Mouse (Mus musculus) embryonic facial prominence, embryonic 11.5 days (tissue): ENCODE measurements around the gene Creld2. TPM values are rescaled to one million over a fixed set of nuclear protein-coding genes. Genes with fewer than 3 reads are reported as not detected.
"Not testable (repeated sequence)": the region's sequence is repeated elsewhere in the genome, so short reads cannot be mapped to it uniquely, and the experiment has no call there.

Source experiments
- ATAC-seq: fragments of 200-750 bp; cut with Nextera tagmentation; replicated peaks from 2 replicates; pipeline ENCODE4 v1.8.0; 2017; ENCODE audit warnings: low read depth; ENCODE audit not compliant: insufficient number of reproducible peaks, low FRiP score, low TSS enrichment
- DNase-seq: peaks from one replicate; pipeline ENCODE4 v3.0.0-alpha.2; 2015; ENCODE audit warnings: low spot score
- H3K27ac ChIP-seq: fragments of 300-500 bp; sonication (generic); replicated peaks from 2 replicates; pipeline ENCODE4 v1.5.1; 2014; ENCODE audit warnings: mild to moderate bottlenecking, low read depth, low read length, control low read depth
- H3K27me3 ChIP-seq: fragments of 300-500 bp; sonication (generic); 2 replicates; pipeline ENCODE4 v1.6.1; 2014; ENCODE audit warnings: mild to moderate bottlenecking, low read length, moderate library complexity, mixed read lengths; ENCODE audit not compliant: control insufficient read depth, insufficient read depth
- H3K36me3 ChIP-seq: fragments of 300-500 bp; sonication (generic); replicated peaks from 2 replicates; pipeline ENCODE4 v1.6.1; 2014; ENCODE audit warnings: low read depth, mild to moderate bottlenecking, low read length, moderate library complexity, mixed read lengths; ENCODE audit not compliant: control insufficient read depth, insufficient read depth
- H3K4me1 ChIP-seq: fragments of 300-500 bp; sonication (generic); 2 replicates; pipeline ENCODE4 v1.6.1; 2014; ENCODE audit warnings: low read length, mixed read lengths; ENCODE audit not compliant: control insufficient read depth, insufficient read depth
- H3K4me2 ChIP-seq: fragments of 300-500 bp; sonication (generic); 2 replicates; pipeline ENCODE4 v1.6.1; 2014; ENCODE audit warnings: low read depth, mild to moderate bottlenecking, control low read depth, low read length, moderate library complexity
- H3K4me3 ChIP-seq: fragments of 300-500 bp; sonication (generic); 2 replicates; pipeline ENCODE4 v1.5.1; 2014; ENCODE audit warnings: low read depth, low read length, control low read depth
- H3K9ac ChIP-seq: fragments of 300-500 bp; sonication (generic); replicated peaks from 2 replicates; pipeline ENCODE4 v1.6.1; 2014; ENCODE audit warnings: mild to moderate bottlenecking, control low read depth, low read length
- H3K9me3 ChIP-seq: fragments of 300-500 bp; sonication (generic); replicated peaks from 2 replicates; pipeline ENCODE4 v1.6.1; 2016; ENCODE audit warnings: mild to moderate bottlenecking, low read length, inconsistent platforms, mixed read lengths; ENCODE audit not compliant: control insufficient read depth
- whole genome bisulfite sequencing: fragments of 180-500 bp; shearing (Covaris S2); extraction: QIAGEN DNeasy Blood & Tissue Kit; methylation state at CpG from one replicate; pipeline ENCODE4 v1.1.7; 2014; 5-methylcytosine and 5-hydroxymethylcytosine counted together
- polyA plus RNA-seq: library from polyadenylated mRNA; unstranded; fragments of >200 nt; fragmentation: Nextera tagmentation; extraction: Ambion mirVana; gene quantifications from 2 replicates; pipeline ENCODE4 v1.2.1, GENCODE M21; 2014

The Creld2 gene
- polyA plus RNA-seq = 76.6 and 77.6 TPM in 2 replicates

GRCm38 (mm10) chr15:88819026-88819905 lies at the start of gene Creld2, which contains the start of gene Alg12:
Gene Creld2, plus strand, starts transcription at chr15:88819646.
Gene Alg12, minus strand, starts transcription at chr15:88819318.
- DNase-seq (peak; percentile 100), ATAC-seq (peak; percentile 97)
- H3K4me3 ChIP-seq = peak within 1 kb of the TSS; percentile 87
- H3K4me2 ChIP-seq = peak within 1 kb of the TSS; percentile 88
- H3K9me3 ChIP-seq = no peaks in the 10 kb centered on the region
- H3K27ac ChIP-seq = 0 out of 2 replicates have a peak within 1 kb of the TSS, but pooled peaks have one; percentile 47
- H3K4me1 ChIP-seq = no peaks in the 10 kb centered on the region
- WGBS = under 1% methylated on average over 87 of the region's 88 CpGs
- peaks cover 3% of the 10 kb centered on the region for H3K36me3 ChIP-seq
- peak within 1 kb of the TSS; percentile 86 for H3K9ac ChIP-seq
- H3K27me3 ChIP-seq = no peaks in the 10 kb centered on the region

- H3K4me1 ChIP-seq, H3K9ac ChIP-seq, H3K27ac ChIP-seq, H3K36me3 ChIP-seq, DNase-seq, H3K4me2 ChIP-seq, H3K9me3 ChIP-seq, H3K27me3 ChIP-seq, H3K4me3 ChIP-seq, ATAC-seq: not testable (repeated sequence)
- WGBS = 92% methylated on average over 5 of the region's 5 CpGs
These were observed 44.8 kb upstream of the Creld2 start for GRCm38 (mm10) chr15:88774630-88775029.

GRCm38 (mm10) chr15:88792140-88792850 lies 27.2 kb upstream of the Creld2 start:
- DNase-seq (no peak), ATAC-seq (no peak)
- H3K4me1 ChIP-seq = no peaks in the 10 kb centered on the region
- H3K9me3 ChIP-seq = no peaks in the 10 kb centered on the region
- WGBS = 88% methylated on average over 4 of the region's 4 CpGs
- no peaks in the 10 kb centered on the region for H3K36me3 ChIP-seq
- no peak overlapping the region for H3K4me2 ChIP-seq
- H3K27me3 ChIP-seq = no peaks in the 10 kb centered on the region
- H3K27ac ChIP-seq = no peak overlapping the region
- no peak overlapping the region for H3K4me3 ChIP-seq
- no peak overlapping the region for H3K9ac ChIP-seq

- not testable (repeated sequence) for H3K4me2 ChIP-seq, H3K27me3 ChIP-seq, H3K36me3 ChIP-seq, H3K4me1 ChIP-seq, DNase-seq, H3K27ac ChIP-seq, H3K9me3 ChIP-seq, ATAC-seq, H3K4me3 ChIP-seq, H3K9ac ChIP-seq
- WGBS = 96% methylated on average over 4 of the region's 5 CpGs
These were observed 24.7 kb upstream of the Creld2 start for GRCm38 (mm10) chr15:88794729-88795128.

GRCm38 (mm10) chr15:88799950-88800371 lies 19.5 kb upstream of the Creld2 start:
- Histone ChIP-seq H3K9ac (no peak overlapping the region), H3K4me3 (no peak overlapping the region), H3K4me2 (no peak overlapping the region), H3K9me3 (no peaks in the 10 kb centered on the region), H3K27me3 (no peaks in the 10 kb centered on the region), H3K36me3 (no peaks in the 10 kb centered on the region; the same call in 1 of the 2 replicates), H3K27ac (no peak overlapping the region), H3K4me1 (no peaks in the 10 kb centered on the region)
- 85% methylated on average over 11 of the region's 11 CpGs for WGBS
- DNase-seq (no peak), ATAC-seq (no peak)

- WGBS = 85% methylated on average over 6 of the region's 6 CpGs
- no peak for DNase-seq
- ATAC-seq = no peak
- H3K36me3 ChIP-seq = peaks cover 5% of the 10 kb centered on the region; the same call in 1 of the 2 replicates
- no peak overlapping the region for H3K4me3 ChIP-seq
- no peak overlapping the region for H3K27ac ChIP-seq
- H3K9me3 ChIP-seq = no peaks in the 10 kb centered on the region
- no peak overlapping the region for H3K4me2 ChIP-seq
- no peak overlapping the region for H3K9ac ChIP-seq
- no peaks in the 10 kb centered on the region for H3K4me1 ChIP-seq
- no peaks in the 10 kb centered on the region for H3K27me3 ChIP-seq
These were observed 18.5 kb upstream of the Creld2 start for GRCm38 (mm10) chr15:88800921-88801354.

GRCm38 (mm10) chr15:88801903-88802302 lies 17.5 kb upstream of the Creld2 start:
- no peaks in the 10 kb centered on the region for H3K9me3 ChIP-seq
- H3K4me3 ChIP-seq = no peak overlapping the region
- no peaks in the 10 kb centered on the region for H3K4me1 ChIP-seq
- no peak overlapping the region for H3K27ac ChIP-seq
- ATAC-seq (no peak), DNase-seq (no peak)
- H3K27me3 ChIP-seq = no peaks in the 10 kb centered on the region
- WGBS = 93% methylated on average over 3 of the region's 3 CpGs
- no peak overlapping the region for H3K9ac ChIP-seq
- H3K4me2 ChIP-seq = no peak overlapping the region
- peaks cover 5% of the 10 kb centered on the region; the same call in 1 of the 2 replicates for H3K36me3 ChIP-seq
